Mouse (Mus musculus) liver, adult 2 months (tissue): ENCODE data around the gene Tex19.2. TPM values are rescaled to one million over a fixed set of nuclear protein-coding genes. Genes with fewer than 3 reads are reported as not detected.
A peak's percentile ranks its signal among the peaks of the same experiment; 100 is the strongest.

Source experiments
- DNase-seq: peaks from one replicate; pipeline ENCODE4 v3.0.0-alpha.2; 2011; ENCODE audit warnings: low read depth, low spot score; ENCODE audit errors: extremely low read depth
- H3K27ac ChIP-seq: fragments of 200-500 bp; replicated peaks from 2 replicates; pipeline ENCODE4 v1.5.1; 2012; ENCODE audit warnings: low read depth, mild to moderate bottlenecking, control low read depth, inconsistent platforms, low read length; ENCODE audit not compliant: insufficient read depth
- H3K27me3 ChIP-seq: fragments of 200-500 bp; 2 replicates; pipeline ENCODE4 v1.6.1; 2012; ENCODE audit warnings: mild to moderate bottlenecking, moderate library complexity, low read length, inconsistent platforms; ENCODE audit not compliant: control insufficient read depth, insufficient read depth
- H3K36me3 ChIP-seq: fragments of 200-500 bp; 2 replicates; pipeline ENCODE4 v1.6.1; 2012; ENCODE audit warnings: low read length, inconsistent platforms; ENCODE audit not compliant: control insufficient read depth, insufficient read depth
- H3K4me1 ChIP-seq: fragments of 200-500 bp; 2 replicates; pipeline ENCODE4 v1.6.1; 2011; ENCODE audit warnings: low read length; ENCODE audit not compliant: control insufficient read depth, insufficient read depth
- H3K4me3 ChIP-seq: fragments of 200-500 bp; 2 replicates; pipeline ENCODE4 v1.5.1; 2011; ENCODE audit warnings: low read depth, mild to moderate bottlenecking, control low read depth, low read length, moderate library complexity; ENCODE audit not compliant: insufficient read depth
- H3K79me2 ChIP-seq: fragments of 200-500 bp; 2 replicates; pipeline ENCODE4 v1.6.1; 2012; ENCODE audit warnings: inconsistent platforms, mild to moderate bottlenecking, low read length, moderate library complexity; ENCODE audit not compliant: control insufficient read depth, insufficient read depth
- H3K9ac ChIP-seq: fragments of 200-500 bp; 2 replicates; pipeline ENCODE4 v1.6.1; 2012; ENCODE audit warnings: low read depth, mild to moderate bottlenecking, control low read depth, inconsistent platforms, low read length
- CTCF ChIP-seq: fragments of 200-500 bp; IDR thresholded peaks from 2 replicates; pipeline ENCODE4 v1.5.1; 2011; ENCODE audit warnings: low read depth, low read length, control low read depth
- POLR2A ChIP-seq: fragments of 200-500 bp; IDR thresholded peaks from 2 replicates; pipeline ENCODE4 v1.6.1; 2011; ENCODE audit warnings: low read length, control low read depth; ENCODE audit not compliant: insufficient read depth; ENCODE audit errors: extremely low read depth
- WGBS: fragments of 180-500 bp; shearing (Covaris S2); methylation state at CpG from one replicate; pipeline ENCODE4 v1.1.7; 2018; 5-methylcytosine and 5-hydroxymethylcytosine counted together
- polyA plus RNA-seq: library from polyadenylated mRNA; depleted of rRNA; stranded (reverse); fragments of >200 nt; gene quantifications from 2 replicates; pipeline ENCODE4 v1.2.3, GENCODE M21; 2012
- total RNA-seq: library from RNA; depleted of rRNA; stranded (reverse); fragments of >200 nt; gene quantifications from 2 replicates; pipeline ENCODE4 v1.2.3, GENCODE M21; 2014

The Tex19.2 gene
- total and polyA plus RNA-seq, 2 experiments, result not detected

GRCm38 (mm10) chr11:121129616-121130015 lies 11.1 kb upstream of the Tex19.2 start:
- Histone ChIP-seq H3K9ac (no peak overlapping the region), H3K27me3 (no peaks in the 10 kb centered on the region), H3K36me3 (no peaks in the 10 kb centered on the region), H3K4me3 (no peak overlapping the region), H3K27ac (no peak overlapping the region), H3K79me2 (no peaks in the 10 kb centered on the region), H3K4me1 (no peaks in the 10 kb centered on the region)
- no peak for TF ChIP-seq POLR2A
- no peak for TF ChIP-seq CTCF
- 20% methylated on average over 1 of the region's 1 CpGs for WGBS
- DNase-seq, result peak; percentile 78

GRCm38 (mm10) chr11:121127441-121127840 lies 9.0 kb upstream of the Tex19.2 start:
- 90% methylated on average over 3 of the region's 3 CpGs for WGBS

DNA sequence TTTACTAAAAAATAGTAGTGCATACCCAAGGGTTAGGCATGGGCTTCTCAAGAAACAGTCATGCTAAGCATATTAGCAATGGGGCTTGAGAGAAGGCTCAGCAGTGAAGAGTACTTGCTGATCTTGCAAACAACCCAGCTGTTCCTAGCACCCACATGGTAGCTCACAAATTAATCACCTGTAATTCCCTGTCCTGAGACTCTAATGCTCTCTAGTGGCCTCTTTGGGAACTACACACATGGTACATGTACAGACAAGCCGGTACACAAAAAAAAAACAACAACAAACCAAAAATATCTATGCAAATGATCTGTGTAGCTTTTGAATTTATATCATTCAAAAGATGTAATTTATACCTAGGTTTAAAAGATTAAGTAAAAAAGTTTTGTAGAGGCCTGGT lies 7.9 kb upstream of the Tex19.2 start:
- TF ChIP-seq POLR2A, result no peak
- TF ChIP-seq CTCF, result 0 out of 2 replicates have a peak, but pooled peaks have one; percentile 9
- H3K9ac ChIP-seq, result no peak overlapping the region
- 90% methylated on average over 1 of the region's 1 CpGs for WGBS
- no peak overlapping the region for H3K27ac ChIP-seq
- H3K27me3 ChIP-seq, result no peaks in the 10 kb centered on the region
- H3K4me3 ChIP-seq, result no peak overlapping the region
- DNase-seq, result peak; percentile 21
- H3K36me3 ChIP-seq, result no peaks in the 10 kb centered on the region
- H3K79me2 ChIP-seq, result no peaks in the 10 kb centered on the region
- no peaks in the 10 kb centered on the region for H3K4me1 ChIP-seq

More at GRCm38 (mm10) chr11:121127441-121127840, 9.0 kb upstream of the Tex19.2 start:
- Histone ChIP-seq H3K9ac (no peak overlapping the region), H3K27ac (no peak overlapping the region), H3K4me1 (no peaks in the 10 kb centered on the region), H3K27me3 (no peaks in the 10 kb centered on the region), H3K79me2 (no peaks in the 10 kb centered on the region), H3K4me3 (no peak overlapping the region), H3K36me3 (no peaks in the 10 kb centered on the region)
- no peak for DNase-seq
- no peak for TF ChIP-seq CTCF
- TF ChIP-seq POLR2A, result no peak

DNA sequence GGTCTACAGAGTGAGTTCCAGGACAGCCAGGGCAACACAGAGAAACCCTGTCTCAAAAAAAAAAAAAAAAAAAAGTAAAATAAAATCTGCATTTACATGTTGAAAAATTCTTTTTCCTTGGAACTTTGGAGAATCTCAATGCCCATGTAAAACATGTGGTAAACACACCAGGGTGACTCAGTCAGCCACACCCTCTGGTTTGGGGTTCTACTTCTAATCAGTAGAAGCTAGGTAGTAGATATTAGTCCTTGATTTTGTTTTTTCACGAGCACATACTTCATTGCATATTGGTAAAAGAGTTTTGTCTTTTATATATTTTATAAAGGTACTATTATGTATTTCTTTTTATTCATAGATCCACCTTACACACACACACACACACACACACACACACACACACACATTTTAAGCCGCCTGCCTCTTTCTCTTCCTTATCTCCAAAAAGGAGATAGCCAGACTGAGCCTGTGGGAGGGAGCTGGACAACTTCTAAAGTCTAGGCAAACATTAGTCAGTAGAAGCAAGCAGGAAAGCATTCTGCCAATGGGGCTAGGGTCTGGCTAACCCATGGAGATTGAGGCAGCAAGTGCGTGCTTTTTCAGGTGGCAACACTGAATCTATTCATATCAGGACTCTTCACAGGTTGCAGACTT lies 7.2 kb upstream of the Tex19.2 start:
- Histone ChIP-seq H3K27ac (no peak overlapping the region), H3K27me3 (no peaks in the 10 kb centered on the region), H3K4me1 (no peaks in the 10 kb centered on the region; the same call in 1 of the 2 replicates), H3K36me3 (no peaks in the 10 kb centered on the region), H3K9ac (no peak overlapping the region), H3K79me2 (no peaks in the 10 kb centered on the region), H3K4me3 (no peak overlapping the region)
- WGBS, result 89% methylated on average over 3 of the region's 3 CpGs
- no peak for DNase-seq
- TF ChIP-seq POLR2A (no peak), CTCF (no peak)

- no peaks in the 10 kb centered on the region for H3K27me3 ChIP-seq
- H3K36me3 ChIP-seq, result no peaks in the 10 kb centered on the region
- DNase-seq, result no peak
- no peaks in the 10 kb centered on the region; the same call in 1 of the 2 replicates for H3K4me1 ChIP-seq
- H3K9ac ChIP-seq, result no peak overlapping the region
- H3K4me3 ChIP-seq, result no peak overlapping the region
- 97% methylated on average over 4 of the region's 4 CpGs for WGBS
- no peak overlapping the region for H3K27ac ChIP-seq
- no peaks in the 10 kb centered on the region for H3K79me2 ChIP-seq
- TF ChIP-seq CTCF (no peak), POLR2A (no peak)
Measured at GRCm38 (mm10) chr11:121123438-121123837, 5.0 kb upstream of the Tex19.2 start.

DNA sequence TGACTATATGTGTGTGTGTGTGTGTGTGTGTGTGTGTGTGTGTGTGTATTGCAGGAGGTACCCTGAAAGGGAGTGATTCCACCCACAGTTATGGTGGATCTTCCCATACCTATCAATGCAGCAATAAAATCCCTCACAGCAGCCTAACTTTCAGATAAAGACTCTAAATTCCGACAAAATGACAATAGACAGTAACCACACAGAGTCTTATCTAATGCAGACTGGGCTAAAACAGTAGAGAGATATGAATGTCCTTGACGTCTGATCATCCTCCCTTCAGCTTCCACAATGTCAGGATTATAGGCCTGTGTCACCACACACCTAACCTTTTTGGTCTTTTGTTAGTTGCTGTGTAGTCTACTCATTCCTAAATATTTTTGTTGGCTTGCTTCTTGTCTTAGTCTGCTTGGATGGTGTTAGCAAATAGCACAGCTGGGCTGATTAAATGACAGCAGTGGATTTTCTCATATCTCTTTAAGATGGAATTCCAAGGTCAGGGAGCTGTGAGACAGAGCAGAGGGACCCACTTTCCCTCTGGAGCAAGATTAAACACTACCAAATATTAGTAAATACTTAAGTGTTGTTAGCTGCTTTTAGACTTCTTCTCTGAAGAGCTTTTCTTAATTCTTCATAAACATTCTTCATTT lies 3.7 kb upstream of the Tex19.2 start:
- Histone ChIP-seq H3K4me1 (no peaks in the 10 kb centered on the region; the same call in 1 of the 2 replicates), H3K27me3 (no peaks in the 10 kb centered on the region), H3K36me3 (no peaks in the 10 kb centered on the region), H3K9ac (no peak overlapping the region), H3K79me2 (no peaks in the 10 kb centered on the region), H3K27ac (no peak overlapping the region), H3K4me3 (no peak overlapping the region)
- no peak for TF ChIP-seq POLR2A
- TF ChIP-seq CTCF, result no peak
- no peak for DNase-seq
- WGBS, result 63% methylated on average over 2 of the region's 2 CpGs
